Mouse (Mus musculus): ENCODE measurements around the gene Tnxb.

GRCm38 (mm10) chr17:34658591-34658990 lies 11.7 kb upstream of the Tnxb start:
- TF ChIP-seq CTCF (IDR thresholded peaks at IDR 0.05; ENCODE audit: control insufficient read depth, insufficient read depth, insufficient replicate concordance, low read depth, low read length) (no peak), POLR2A (IDR thresholded peaks at IDR 0.05; ENCODE audit: control insufficient read depth, low read depth, low read length) (no peak)

All from testis, adult 2 months (tissue).